ENCODE assay signal across 24 mouse cellular contexts in genomic region chr14:117053361-117053760, GRCm38 (mm10).
DNase-seq lines count a peak whose midpoint lies in the region; ATAC-seq and TF ChIP-seq lines count a peak whose summit lies in the region.
"Had no signal": no experiment of that assay in that cellular context is flagged by ENCODE, and none has a peak within 500 bp of the region (broad histone marks: within the 10 kb centered on the region; RNA-seq: fewer than 3 reads in every experiment).

No protein-coding gene starts in this region.

- H3K4me1 ChIP-seq in hindbrain, embryonic 13.5 days (replicated peaks), result peaks cover 8% of the 10 kb centered on the region
- H3K4me1 ChIP-seq in hindbrain, embryonic 16.5 days (ENCODE audit: control insufficient read depth, insufficient read depth, low read depth, low read length), result no peaks in the 10 kb centered on the region; the same call in 1 of the 2 replicates
- peaks cover 3% of the 10 kb centered on the region; the same call in 1 of the 2 replicates for H3K4me1 ChIP-seq in midbrain, postnatal 0 days (ENCODE audit: insufficient read depth, low read length)
- H3K4me1 ChIP-seq in midbrain, embryonic 10.5 days, result peaks cover 30% of the 10 kb centered on the region
- H3K4me1 ChIP-seq: heart, embryonic 10.5 days had no signal

- no peak overlapping the region for H3K9ac ChIP-seq in hindbrain, embryonic 13.5 days
- no peak overlapping the region for H3K9ac ChIP-seq in hindbrain, embryonic 16.5 days (ENCODE audit: low read depth, low read length)
- H3K9ac ChIP-seq in midbrain, postnatal 0 days (replicated peaks; ENCODE audit: low read length, poor library complexity, severe bottlenecking), result no peak overlapping the region
- H3K9ac ChIP-seq: embryonic facial prominence, embryonic 13.5 days; forebrain, embryonic 13.5 days; heart, embryonic 13.5 days had no signal

- WGBS in hindbrain, embryonic 13.5 days, result 48% methylated on average over 6 of the region's 6 CpGs
- 54% methylated on average over 6 of the region's 6 CpGs for WGBS in hindbrain, embryonic 16.5 days
- WGBS in midbrain, postnatal 0 days, result 61% methylated on average over 6 of the region's 6 CpGs
- WGBS in midbrain, embryonic 10.5 days, result 81% methylated on average over 6 of the region's 6 CpGs

- H3K27me3 ChIP-seq in hindbrain, embryonic 13.5 days, result no peaks in the 10 kb centered on the region
- no peaks in the 10 kb centered on the region for H3K27me3 ChIP-seq in hindbrain, embryonic 16.5 days (replicated peaks; ENCODE audit: control insufficient read depth, insufficient read depth, low read length)
- H3K27me3 ChIP-seq in midbrain, postnatal 0 days (ENCODE audit: insufficient read depth, low read length), result no peaks in the 10 kb centered on the region
- H3K27me3 ChIP-seq in midbrain, embryonic 10.5 days (ENCODE audit: low read depth, poor library complexity, severe bottlenecking), result no peaks in the 10 kb centered on the region
- H3K27me3 ChIP-seq: embryonic facial prominence, embryonic 13.5 days; forebrain, embryonic 13.5 days; heart, embryonic 13.5 days had no signal

- H3K4me2 ChIP-seq in hindbrain, embryonic 13.5 days, result no peak overlapping the region
- no peak overlapping the region for H3K4me2 ChIP-seq in hindbrain, embryonic 16.5 days (ENCODE audit: low read length)
- no peak overlapping the region for H3K4me2 ChIP-seq in midbrain, postnatal 0 days (ENCODE audit: low read depth, low read length, poor library complexity, severe bottlenecking)
- H3K4me2 ChIP-seq: embryonic facial prominence, embryonic 13.5 days; forebrain, embryonic 13.5 days; heart, embryonic 13.5 days had no signal

- no peaks in the 10 kb centered on the region for H3K9me3 ChIP-seq in hindbrain, embryonic 13.5 days
- H3K9me3 ChIP-seq in hindbrain, embryonic 16.5 days (ENCODE audit: control insufficient read depth, low read length), result no peaks in the 10 kb centered on the region
- no peaks in the 10 kb centered on the region for H3K9me3 ChIP-seq in midbrain, postnatal 0 days (ENCODE audit: low read length)
- no peaks in the 10 kb centered on the region for H3K9me3 ChIP-seq in midbrain, embryonic 10.5 days (replicated peaks)
- H3K9me3 ChIP-seq: embryonic facial prominence, embryonic 13.5 days; forebrain, embryonic 10.5 days; forebrain, embryonic 13.5 days; heart, embryonic 10.5 days; heart, embryonic 13.5 days had no signal

- H3K4me3 ChIP-seq in hindbrain, embryonic 13.5 days, result no peak overlapping the region
- no peak overlapping the region for H3K4me3 ChIP-seq in hindbrain, embryonic 16.5 days (ENCODE audit: low read length)
- no peak overlapping the region for H3K4me3 ChIP-seq in midbrain, postnatal 0 days (ENCODE audit: low read depth, low read length)
- H3K4me3 ChIP-seq in midbrain, embryonic 10.5 days, result no peak overlapping the region
- H3K4me3 ChIP-seq: embryonic facial prominence, embryonic 13.5 days; forebrain, embryonic 10.5 days; forebrain, embryonic 13.5 days; heart, adult 2 months; heart, embryonic 10.5 days; heart, embryonic 13.5 days had no signal

- H3K27ac ChIP-seq in hindbrain, embryonic 13.5 days, result 0 out of 2 replicates have a peak overlapping the region, but pooled peaks have one; percentile 13
- no peak overlapping the region for H3K27ac ChIP-seq in hindbrain, embryonic 16.5 days (ENCODE audit: low read depth, low read length)
- no peak overlapping the region for H3K27ac ChIP-seq in midbrain, postnatal 0 days (ENCODE audit: low read depth, low read length)
- no peak overlapping the region for H3K27ac ChIP-seq in midbrain, embryonic 10.5 days (replicated peaks)
- H3K27ac ChIP-seq: embryonic facial prominence, embryonic 13.5 days; forebrain, embryonic 10.5 days; forebrain, embryonic 13.5 days; heart, adult 2 months; heart, embryonic 10.5 days; heart, embryonic 13.5 days had no signal

- TF ChIP-seq POLR2A in brain, embryonic 14.5 days (IDR thresholded peaks at IDR 0.05; ENCODE audit: borderline replicate concordance, extremely low read depth, insufficient read depth, insufficient read length, poor library complexity, severe bottlenecking), result no peak

- DNase-seq in midbrain, postnatal 0 days (ENCODE audit: low spot score), result peak; percentile 7
- DNase-seq in midbrain, embryonic 10.5 days (ENCODE audit: low spot score), result no peak
- DNase-seq in brain, embryonic 14.5 days (ENCODE audit: low read depth), result peak; percentile 59
- no peak for DNase-seq in gastrocnemius, adult 18-20 months (ENCODE audit: low spot score)
- DNase-seq: adrenal gland, adult 8-10 months; adrenal gland, postnatal 25 days; cerebellum, adult 18-20 months; cerebellum, adult 9-10 months; cerebellum, postnatal 14 days; gastrocnemius, postnatal 10 days; gastrocnemius, postnatal 36 days; heart, adult 2 months; heart, postnatal 14 days; heart, postnatal 4 days; kidney, adult 11 months had no signal

- TF ChIP-seq CTCF in midbrain, postnatal 0 days (IDR thresholded peaks at IDR 0.05), result no peak
- TF ChIP-seq CTCF in brain, embryonic 14.5 days (IDR thresholded peaks at IDR 0.05; ENCODE audit: borderline replicate concordance, extremely low read depth, insufficient read depth, insufficient read length), result no peak

- no peak for ATAC-seq in hindbrain, embryonic 13.5 days (ENCODE audit: low FRiP score)
- ATAC-seq in hindbrain, embryonic 16.5 days, result no peak
- ATAC-seq in midbrain, postnatal 0 days (ENCODE audit: low FRiP score), result no peak
- ATAC-seq: activated CD4-positive, CD25-positive, alpha-beta regulatory T cell, adult 4 months; CD4-positive, CD25-positive, alpha-beta regulatory T cell, adult 4 months; forebrain, embryonic 13.5 days had no signal

- H3K36me3 ChIP-seq in hindbrain, embryonic 13.5 days, result no peaks in the 10 kb centered on the region
- H3K36me3 ChIP-seq in hindbrain, embryonic 16.5 days (ENCODE audit: control insufficient read depth, insufficient read depth, low read length), result no peaks in the 10 kb centered on the region
- no peaks in the 10 kb centered on the region for H3K36me3 ChIP-seq in midbrain, postnatal 0 days (ENCODE audit: insufficient read depth, low read length)
- no peaks in the 10 kb centered on the region for H3K36me3 ChIP-seq in midbrain, embryonic 10.5 days
- H3K36me3 ChIP-seq: embryonic facial prominence, embryonic 13.5 days; forebrain, embryonic 10.5 days; heart, embryonic 10.5 days; heart, embryonic 13.5 days had no signal

Comparison
In these comparisons a context has a peak if more than half of its experiments do, and no peak if none do; other contexts are left out.
1. DNase-seq: peak in midbrain, postnatal 0 days (single experiment) and brain, embryonic 14.5 days (single experiment); none in midbrain, embryonic 10.5 days (single experiment) and gastrocnemius, adult 18-20 months (single experiment).